Mouse (Mus musculus) kidney, embryonic 14.5 days (tissue): Measurements from ENCODE around the gene Cpa1. TPM values are rescaled to one million over a fixed set of nuclear protein-coding genes. Genes with fewer than 3 reads are reported as not detected.

Experiments
- ATAC-seq: fragments of 200-750 bp; cut with Nextera tagmentation; 2 replicates; pipeline ENCODE4 v1.8.0; 2017; ENCODE audit warnings: moderate number of reproducible peaks, mild to moderate bottlenecking, moderate TSS enrichment, moderate library complexity; ENCODE audit not compliant: low FRiP score, low TSS enrichment
- H3K27ac ChIP-seq: fragments of 300-500 bp; sonication (generic); 2 replicates; pipeline ENCODE4 v1.5.1; 2014; ENCODE audit warnings: low read depth, mild to moderate bottlenecking, low read length, moderate library complexity, mixed read lengths
- H3K27me3 ChIP-seq: fragments of 300-500 bp; sonication (generic); 2 replicates; pipeline ENCODE4 v1.6.1; 2014; ENCODE audit warnings: mild to moderate bottlenecking, low read length; ENCODE audit not compliant: control insufficient read depth, insufficient read depth
- H3K36me3 ChIP-seq: fragments of 300-500 bp; sonication (generic); 2 replicates; pipeline ENCODE4 v1.6.1; 2014; ENCODE audit warnings: low read length, mixed read lengths; ENCODE audit not compliant: control insufficient read depth, insufficient read depth
- H3K4me1 ChIP-seq: fragments of 300-500 bp; sonication (generic); 2 replicates; pipeline ENCODE4 v1.6.1; 2014; ENCODE audit warnings: low read length, mixed read lengths; ENCODE audit not compliant: control insufficient read depth, insufficient read depth
- H3K4me2 ChIP-seq: fragments of 300-500 bp; sonication (generic); replicated peaks from 2 replicates; pipeline ENCODE4 v1.6.1; 2014; ENCODE audit warnings: low read depth, mild to moderate bottlenecking, low read length
- H3K4me3 ChIP-seq: fragments of 300-500 bp; sonication (generic); 2 replicates; pipeline ENCODE4 v1.5.1; 2014; ENCODE audit warnings: mild to moderate bottlenecking, low read length
- H3K9ac ChIP-seq: fragments of 300-500 bp; sonication (generic); 2 replicates; pipeline ENCODE4 v1.6.1; 2014; ENCODE audit warnings: low read depth, mild to moderate bottlenecking, low read length, moderate library complexity
- H3K9me3 ChIP-seq: fragments of 300-500 bp; sonication (generic); 2 replicates; pipeline ENCODE4 v1.6.1; 2016; ENCODE audit warnings: low read length; ENCODE audit not compliant: control insufficient read depth
- WGBS: fragments of 180-500 bp; shearing (Covaris S2); extraction: QIAGEN DNeasy Blood & Tissue Kit; methylation state at CpG from one replicate; pipeline ENCODE4 v1.1.7; 2014; 5-methylcytosine and 5-hydroxymethylcytosine counted together
- polyA plus RNA-seq: library from polyadenylated mRNA; unstranded; fragments of >200 nt; fragmentation: Nextera tagmentation; extraction: Ambion mirVana; gene quantifications from 2 replicates; pipeline ENCODE4 v1.2.1, GENCODE M21; 2014

Gene Cpa1
- polyA plus RNA-seq, 1 experiment from 2014 or later = 1.8 TPM

DNA sequence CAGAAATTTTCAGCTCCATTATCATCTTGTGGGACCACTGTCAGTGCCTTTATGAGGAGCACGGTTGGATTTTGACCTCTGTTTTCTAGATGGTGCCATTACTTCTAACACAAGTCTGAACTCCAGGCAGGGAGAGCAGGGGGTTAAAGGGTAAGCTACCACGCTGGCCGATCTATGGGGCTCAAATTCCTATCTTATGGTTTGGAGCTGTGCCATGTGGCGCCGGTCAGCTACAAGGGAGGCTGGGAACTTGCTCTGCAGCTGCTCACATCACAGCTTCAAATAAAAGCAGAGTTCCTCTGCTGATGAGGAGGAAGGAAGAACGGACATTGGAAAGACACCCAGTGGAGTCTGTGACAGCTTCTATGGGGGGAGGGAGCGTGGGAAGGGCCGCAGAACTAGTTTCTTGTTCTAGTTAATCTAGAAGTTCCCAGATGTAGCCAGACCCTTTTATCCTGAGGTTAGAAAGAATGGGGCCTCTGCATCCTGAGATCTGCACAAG is 3.6 kb upstream of the Cpa1 start:
- Histone ChIP-seq H3K36me3 (no peaks in the 10 kb centered on the region), H3K27me3 (no peaks in the 10 kb centered on the region), H3K4me2 (no peak overlapping the region), H3K4me3 (no peak overlapping the region), H3K4me1 (peaks cover 27% of the 10 kb centered on the region), H3K9ac (no peak overlapping the region), H3K9me3 (no peaks in the 10 kb centered on the region), H3K27ac (peak overlapping the region; percentile 90; the same call in 1 of the 2 replicates)
- 21% methylated on average over 8 of the region's 8 CpGs for WGBS
- ATAC-seq = 0 out of 2 replicates have a peak, but pooled peaks have one; percentile 39

DNA sequence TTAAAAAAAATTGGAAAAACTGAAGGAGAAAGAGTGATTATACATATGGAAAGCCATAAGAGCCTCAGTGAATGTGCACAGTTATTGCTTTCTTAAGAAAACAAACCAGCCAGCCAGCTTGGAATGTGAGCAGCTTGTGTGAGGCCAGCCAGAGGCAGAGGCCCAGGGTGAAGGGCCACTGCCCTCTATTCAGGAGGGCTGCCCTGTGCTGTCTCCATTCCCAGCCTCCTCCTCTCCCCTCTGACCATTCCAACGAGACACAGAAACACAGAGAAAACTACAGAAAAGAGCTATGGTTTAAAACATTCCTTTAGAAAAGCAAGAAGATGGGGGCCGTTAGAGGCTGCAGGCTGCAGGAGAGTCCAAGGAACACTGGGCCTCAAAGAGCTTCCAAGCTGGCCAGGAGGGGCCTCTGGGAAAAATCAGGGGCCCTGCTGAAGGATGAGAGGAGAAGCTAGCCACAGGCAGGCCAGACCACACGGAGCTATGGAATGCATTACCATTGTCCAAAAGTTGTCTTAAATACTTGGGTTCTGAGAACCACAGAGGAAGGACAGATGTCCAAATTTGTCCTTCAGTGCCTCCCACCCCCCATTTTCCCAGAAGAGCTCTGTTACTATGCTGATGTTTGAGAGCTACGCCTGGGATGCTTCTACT is 2.7 kb upstream of the Cpa1 start:
- H3K4me2 ChIP-seq = no peak overlapping the region
- 21% methylated on average over 4 of the region's 4 CpGs for WGBS
- no peaks in the 10 kb centered on the region for H3K36me3 ChIP-seq
- H3K4me1 ChIP-seq = peaks cover 27% of the 10 kb centered on the region
- H3K4me3 ChIP-seq = no peak overlapping the region
- H3K9ac ChIP-seq = no peak overlapping the region
- H3K27me3 ChIP-seq = no peaks in the 10 kb centered on the region
- ATAC-seq = peak; percentile 77; the same call in 1 of the 2 replicates
- H3K27ac ChIP-seq = peak overlapping the region; percentile 90
- no peaks in the 10 kb centered on the region for H3K9me3 ChIP-seq

DNA sequence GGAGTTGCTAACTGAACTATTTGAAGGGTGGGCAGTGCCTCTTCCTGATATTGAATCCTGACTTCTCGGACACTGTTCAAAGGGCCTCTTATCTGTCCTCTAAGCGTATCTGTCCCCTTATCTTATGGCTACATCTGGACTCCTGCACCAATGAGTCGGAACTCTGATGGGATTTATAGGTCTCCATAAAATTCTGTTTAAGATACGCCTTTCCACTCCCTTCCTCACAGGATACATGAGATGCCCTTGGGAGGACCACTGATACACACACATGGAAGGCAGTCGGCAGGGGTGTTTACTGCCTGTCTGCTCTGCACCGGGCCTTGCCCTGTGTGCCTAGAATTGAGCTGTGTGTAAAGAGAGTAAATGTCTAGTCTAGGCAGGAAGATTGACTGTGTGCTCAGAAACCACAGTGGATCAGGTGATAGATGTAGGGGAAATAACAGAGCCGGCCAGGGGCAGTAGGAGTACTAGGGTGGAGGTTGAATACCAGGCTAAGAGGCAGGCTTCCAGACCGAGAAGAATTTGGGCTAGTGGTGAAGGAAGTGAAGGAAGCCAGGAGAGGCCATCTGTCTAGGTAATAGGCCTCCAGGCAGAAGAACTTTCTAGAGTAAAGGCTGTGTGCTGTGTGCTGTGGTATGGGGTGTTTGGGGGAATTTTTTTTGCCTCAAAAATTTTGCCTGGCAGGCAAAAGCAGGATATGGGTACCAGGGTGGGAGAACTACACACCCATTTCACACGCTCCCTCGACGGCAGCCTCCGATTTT is 4.9 kb downstream of the Cpa1 start:
- no peak overlapping the region for H3K4me3 ChIP-seq

DNA sequence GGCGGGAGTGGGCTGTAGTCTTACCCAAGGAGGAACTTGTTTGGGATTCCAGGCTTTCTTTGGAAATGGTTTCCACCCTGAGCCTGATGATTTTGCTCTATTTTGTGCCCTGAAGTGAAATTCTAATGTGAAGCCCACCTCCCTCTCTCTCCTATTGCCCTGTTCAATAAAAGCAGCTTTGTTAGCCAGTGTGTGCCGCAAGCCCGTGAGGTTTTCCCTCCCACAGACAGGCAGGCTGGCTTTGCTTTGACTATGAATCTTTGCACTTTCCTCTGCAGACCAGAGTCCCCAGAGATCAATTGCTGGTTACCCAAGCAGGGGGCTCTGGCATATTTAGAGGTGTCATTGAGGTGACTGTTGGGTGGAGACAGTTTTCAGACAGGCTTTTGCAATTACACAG is 5.4 kb downstream of the Cpa1 start:
- peak overlapping the region; percentile 67; the same call in 1 of the 2 replicates for H3K27ac ChIP-seq
- peaks cover 17% of the 10 kb centered on the region; the same call in 1 of the 2 replicates for H3K4me1 ChIP-seq
- H3K27me3 ChIP-seq = no peaks in the 10 kb centered on the region
- no peaks in the 10 kb centered on the region for H3K36me3 ChIP-seq
- H3K9me3 ChIP-seq = no peaks in the 10 kb centered on the region
- no peak overlapping the region for H3K9ac ChIP-seq
- H3K4me3 ChIP-seq = no peak overlapping the region
- 61% methylated on average over 3 of the region's 3 CpGs for WGBS
- no peak overlapping the region for H3K4me2 ChIP-seq
- no peak for ATAC-seq

More for the DNA sequence above, 4.9 kb downstream of the Cpa1 start:
- Histone ChIP-seq H3K4me2 (no peak overlapping the region), H3K9me3 (no peaks in the 10 kb centered on the region), H3K4me1 (peaks cover 14% of the 10 kb centered on the region; the same call in 1 of the 2 replicates), H3K36me3 (no peaks in the 10 kb centered on the region), H3K9ac (no peak overlapping the region), H3K27ac (peak overlapping the region; percentile 67; the same call in 1 of the 2 replicates), H3K27me3 (no peaks in the 10 kb centered on the region)
- peak; percentile 85 for ATAC-seq
- 36% methylated on average over 12 of the region's 12 CpGs for WGBS

DNA sequence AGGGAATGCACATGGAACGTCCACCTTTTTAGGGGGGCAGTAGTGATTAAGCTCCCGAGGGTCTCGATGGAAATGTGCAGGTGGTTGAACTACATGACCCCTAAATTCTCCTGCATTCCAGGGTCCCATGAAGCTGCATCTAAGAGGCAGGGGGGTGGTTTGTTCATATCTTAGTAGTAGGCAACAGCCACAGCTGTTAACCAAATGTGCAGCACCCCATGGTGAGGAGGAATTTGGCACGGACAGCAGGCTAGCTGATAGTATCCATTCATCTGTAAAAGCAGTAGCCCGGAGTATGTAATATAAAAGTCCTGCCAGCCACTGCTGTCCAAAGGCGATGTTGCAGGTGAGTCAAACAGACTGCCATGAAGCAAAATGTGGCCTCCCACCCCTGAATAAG is 6.4 kb downstream of the Cpa1 start:
- no peaks in the 10 kb centered on the region for H3K27me3 ChIP-seq
- peaks cover 17% of the 10 kb centered on the region; the same call in 1 of the 2 replicates for H3K4me1 ChIP-seq
- H3K4me3 ChIP-seq = no peak overlapping the region
- H3K9me3 ChIP-seq = no peaks in the 10 kb centered on the region
- H3K27ac ChIP-seq = no peak overlapping the region
- whole genome bisulfite sequencing = 85% methylated on average over 6 of the region's 6 CpGs
- no peak overlapping the region for H3K4me2 ChIP-seq
- ATAC-seq = no peak
- no peaks in the 10 kb centered on the region for H3K36me3 ChIP-seq
- H3K9ac ChIP-seq = no peak overlapping the region

DNA sequence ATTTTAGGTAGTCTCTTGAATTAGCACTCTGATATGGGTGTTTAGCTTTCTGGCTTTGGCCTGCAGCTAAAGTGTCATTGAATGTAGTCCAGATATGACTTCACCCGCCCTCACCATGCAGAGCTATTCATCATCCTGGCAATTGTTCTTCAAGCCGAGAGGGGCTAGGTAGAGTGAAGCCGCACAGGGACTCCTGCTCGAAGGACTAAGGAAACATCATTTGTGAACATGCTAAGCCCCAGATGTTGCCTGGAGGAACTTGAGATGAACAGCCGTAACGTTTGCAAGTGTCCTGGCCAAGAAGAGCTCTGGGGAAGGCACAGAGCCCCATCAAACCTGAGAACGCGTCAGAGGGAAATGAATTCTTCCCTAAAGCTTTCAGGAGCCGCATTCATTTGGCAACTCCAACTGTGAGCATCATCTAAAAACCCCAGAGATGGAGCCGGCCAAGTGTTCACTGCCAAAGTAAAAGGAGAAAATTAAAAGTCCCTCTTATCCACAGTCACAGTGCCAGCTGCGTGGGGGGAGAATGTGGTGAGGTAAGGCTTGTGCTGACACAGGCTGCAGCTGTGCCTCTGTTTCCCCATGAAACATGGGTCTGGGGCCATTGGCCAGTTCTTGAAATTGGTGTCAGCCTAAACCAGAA is 10.8 kb downstream of the Cpa1 start:
- H3K36me3 ChIP-seq = no peaks in the 10 kb centered on the region
- 78% methylated on average over 11 of the region's 11 CpGs for WGBS
- no peak overlapping the region for H3K4me2 ChIP-seq
- no peaks in the 10 kb centered on the region for H3K9me3 ChIP-seq
- no peak overlapping the region for H3K4me3 ChIP-seq
- H3K4me1 ChIP-seq = peaks cover 27% of the 10 kb centered on the region
- H3K27ac ChIP-seq = peak overlapping the region; percentile 51; the same call in 1 of the 2 replicates
- H3K27me3 ChIP-seq = no peaks in the 10 kb centered on the region
- H3K9ac ChIP-seq = no peak overlapping the region
- ATAC-seq = no peak

DNA sequence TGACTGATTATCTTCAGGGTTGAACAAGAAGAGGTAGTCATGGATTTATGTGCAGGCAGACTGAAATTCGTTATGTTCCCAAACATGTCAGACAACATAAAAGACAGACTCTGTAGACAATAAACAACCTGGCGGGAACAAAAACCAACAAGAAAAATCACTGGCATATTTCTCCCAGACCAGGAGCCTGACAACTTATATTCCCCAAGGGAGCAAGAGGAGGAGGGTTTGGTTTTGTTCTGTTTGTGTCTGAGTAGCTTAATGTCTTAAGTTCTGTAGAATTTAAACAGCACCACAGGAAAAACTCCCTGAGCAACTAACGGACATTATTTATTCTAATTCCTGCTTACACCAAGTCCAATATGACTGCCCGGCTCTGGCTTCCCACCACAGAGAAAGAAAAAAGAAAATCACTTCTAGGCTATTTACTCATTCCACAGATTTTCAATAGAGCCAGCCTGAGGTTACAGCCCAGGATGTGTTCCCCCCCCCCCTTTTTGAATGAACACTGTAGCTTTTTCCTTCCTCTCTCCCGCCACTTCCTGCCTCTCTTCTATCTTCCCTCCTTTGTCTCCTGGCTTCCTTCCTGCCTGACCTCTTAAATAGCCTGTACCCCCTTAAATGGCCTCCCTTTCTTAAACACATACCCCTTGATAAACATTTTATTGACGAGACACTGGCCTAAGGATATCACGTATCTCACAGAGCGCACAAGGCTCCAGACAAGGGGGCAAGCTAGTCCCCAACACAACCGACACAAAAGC is 13.6 kb downstream of the Cpa1 start:
- ATAC-seq = no peak
- WGBS = 34% methylated on average over 9 of the region's 9 CpGs
- peaks cover 44% of the 10 kb centered on the region for H3K4me1 ChIP-seq

DNA sequence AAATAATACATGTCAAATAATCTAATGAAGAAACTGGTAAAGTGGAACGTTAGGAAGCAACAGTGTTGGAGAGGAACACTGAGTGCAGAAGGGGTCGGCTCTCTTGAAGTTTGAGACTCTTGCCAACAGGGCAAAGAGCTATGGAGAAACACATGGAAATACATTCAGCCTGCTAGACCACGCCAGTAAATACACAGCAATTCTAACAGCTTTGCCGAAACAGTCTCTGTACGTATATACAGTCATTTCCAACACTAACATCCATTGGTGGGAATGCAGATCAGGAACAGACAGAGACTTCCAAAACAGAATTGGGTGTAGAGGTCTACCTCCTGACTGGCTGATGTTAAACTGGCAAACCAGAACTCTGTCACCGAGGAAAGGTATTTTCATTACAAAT is 14.5 kb downstream of the Cpa1 start:
- peak overlapping the region; percentile 88 for H3K27ac ChIP-seq
- H3K9me3 ChIP-seq = no peaks in the 10 kb centered on the region
- 50% methylated on average over 6 of the region's 6 CpGs for whole genome bisulfite sequencing
- H3K36me3 ChIP-seq = no peaks in the 10 kb centered on the region
- H3K4me1 ChIP-seq = peaks cover 44% of the 10 kb centered on the region
- H3K27me3 ChIP-seq = no peaks in the 10 kb centered on the region
- no peak overlapping the region for H3K4me2 ChIP-seq
- ATAC-seq = no peak
- H3K9ac ChIP-seq = no peak overlapping the region
- no peak overlapping the region for H3K4me3 ChIP-seq

More for the DNA sequence above, 13.6 kb downstream of the Cpa1 start:
- Histone ChIP-seq H3K4me3 (no peak overlapping the region), H3K9ac (no peak overlapping the region), H3K4me2 (no peak overlapping the region), H3K9me3 (no peaks in the 10 kb centered on the region), H3K27ac (peak overlapping the region; percentile 88), H3K36me3 (no peaks in the 10 kb centered on the region), H3K27me3 (no peaks in the 10 kb centered on the region)
